Mouse (Mus musculus) kidney, embryonic 16.5 days (tissue): ENCODE measurements around the gene Ssbp3. TPM values are rescaled to one million over a fixed set of nuclear protein-coding genes. Genes with fewer than 3 reads are reported as not detected.

Experiments used
- ATAC-seq: fragments of 200-750 bp; cut with Nextera tagmentation; 2 replicates; pipeline ENCODE4 v1.8.0; 2017; ENCODE audit warnings: moderate TSS enrichment; ENCODE audit not compliant: low FRiP score, low TSS enrichment
- H3K27ac ChIP-seq: fragments of 300-500 bp; sonication (generic); 2 replicates; pipeline ENCODE4 v1.5.1; 2014; ENCODE audit warnings: low read length
- H3K27me3 ChIP-seq: fragments of 300-500 bp; sonication (generic); 2 replicates; pipeline ENCODE4 v1.6.1; 2014; ENCODE audit warnings: low read length, control low read depth, mixed read lengths; ENCODE audit not compliant: insufficient read depth
- H3K36me3 ChIP-seq: fragments of 300-500 bp; sonication (generic); 2 replicates; pipeline ENCODE4 v1.6.1; 2014; ENCODE audit warnings: low read length, control low read depth, mixed read lengths; ENCODE audit not compliant: insufficient read depth
- H3K4me1 ChIP-seq: fragments of 300-500 bp; sonication (generic); 2 replicates; pipeline ENCODE4 v1.6.1; 2014; ENCODE audit warnings: low read length, control low read depth, mixed read lengths; ENCODE audit not compliant: insufficient read depth
- H3K4me2 ChIP-seq: fragments of 300-500 bp; sonication (generic); replicated peaks from 2 replicates; pipeline ENCODE4 v1.6.1; 2014; ENCODE audit warnings: low read depth, low read length
- H3K4me3 ChIP-seq: fragments of 300-500 bp; sonication (generic); 2 replicates; pipeline ENCODE4 v1.5.1; 2014; ENCODE audit warnings: mild to moderate bottlenecking, low read length
- H3K9ac ChIP-seq: fragments of 300-500 bp; sonication (generic); replicated peaks from 2 replicates; pipeline ENCODE4 v1.6.1; 2014; ENCODE audit warnings: low read length
- H3K9me3 ChIP-seq: fragments of 300-500 bp; sonication (generic); 2 replicates; pipeline ENCODE4 v1.6.1; 2016; ENCODE audit warnings: low read length, control low read depth
- WGBS: fragments of 180-500 bp; shearing (Covaris S2); extraction: QIAGEN DNeasy Blood & Tissue Kit; methylation state at CpG from one replicate; pipeline ENCODE4 v1.1.7; 2014; 5-methylcytosine and 5-hydroxymethylcytosine counted together
- polyA plus RNA-seq: library from polyadenylated mRNA; unstranded; fragments of >200 nt; fragmentation: Nextera tagmentation; extraction: Ambion mirVana; gene quantifications from 2 replicates; pipeline ENCODE4 v1.2.1, GENCODE M21; 2015

Ssbp3 gene
- polyA plus RNA-seq, 1 experiment from 2014 or later: 79.4 TPM

DNA sequence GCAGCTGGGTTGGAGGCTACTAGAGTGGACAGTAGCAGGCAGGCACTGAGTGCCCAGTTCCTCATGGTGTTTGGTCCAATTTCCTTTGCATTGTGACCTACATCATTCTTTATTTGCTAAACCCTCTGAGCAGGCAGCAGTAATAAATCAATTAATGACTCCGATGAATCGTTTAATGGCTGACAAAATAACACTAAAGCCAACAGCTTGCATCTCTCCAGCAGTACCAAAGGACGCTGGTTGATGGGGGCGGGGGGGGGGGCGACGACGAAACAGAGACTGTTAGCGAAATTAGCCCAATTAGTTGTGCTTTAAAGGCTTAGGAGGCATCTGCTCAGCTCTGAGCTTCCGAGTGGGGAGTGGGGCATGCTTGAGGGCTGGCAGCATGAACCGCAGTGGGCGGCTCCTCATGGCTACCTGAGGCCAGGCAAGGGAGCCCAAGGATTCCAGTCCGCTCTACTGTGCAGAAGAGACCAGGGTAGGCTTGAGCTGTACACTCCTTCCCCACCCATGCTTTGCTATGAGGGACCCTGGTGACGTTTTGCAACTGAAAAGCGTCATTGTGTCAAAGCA lies 91.5 kb downstream of the Ssbp3 start:
- no peaks in the 10 kb centered on the region for H3K9me3 ChIP-seq
- H3K4me2 ChIP-seq: no peak overlapping the region
- H3K9ac ChIP-seq: no peak overlapping the region
- H3K4me3 ChIP-seq: no peak overlapping the region
- 31% methylated on average over 14 of the region's 14 CpGs for WGBS
- H3K4me1 ChIP-seq: peaks cover 25% of the 10 kb centered on the region
- no peak for ATAC-seq
- no peaks in the 10 kb centered on the region for H3K27me3 ChIP-seq
- H3K27ac ChIP-seq: no peak overlapping the region
- no peaks in the 10 kb centered on the region for H3K36me3 ChIP-seq

DNA sequence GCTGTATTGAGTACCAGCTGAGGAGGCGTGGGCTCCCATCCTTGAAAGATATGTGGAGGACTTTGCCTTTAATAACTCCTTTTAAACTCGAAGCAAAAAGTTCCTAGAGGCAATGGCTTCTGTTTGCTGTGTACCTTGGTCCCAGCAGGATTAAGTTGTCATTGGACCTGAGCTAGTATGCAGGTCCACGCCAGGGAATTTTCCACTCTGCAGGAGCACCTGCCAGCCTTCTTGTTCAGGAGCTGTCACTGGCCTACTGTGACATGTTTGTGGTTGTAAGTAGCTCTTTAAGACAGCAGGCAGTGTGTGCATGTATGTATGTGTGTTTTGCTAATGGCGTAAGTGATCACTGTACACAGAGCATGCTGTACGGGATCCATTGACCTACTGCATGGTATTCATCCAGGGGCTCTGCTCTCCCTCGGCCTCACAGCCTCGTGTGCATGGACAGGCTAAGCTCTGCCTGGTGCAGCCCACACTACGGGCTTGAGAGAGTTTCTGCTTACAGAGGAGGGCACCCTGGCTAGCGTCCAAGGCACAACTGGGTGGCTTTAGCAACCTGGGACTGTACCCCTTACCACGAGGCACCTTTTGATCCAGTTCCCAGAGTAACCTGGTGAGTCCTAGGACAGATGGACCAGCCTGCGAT lies 92.1 kb downstream of the Ssbp3 start:
- ATAC-seq: peak; percentile 31; the same call in 1 of the 2 replicates
- 67% methylated on average over 11 of the region's 11 CpGs for WGBS

DNA sequence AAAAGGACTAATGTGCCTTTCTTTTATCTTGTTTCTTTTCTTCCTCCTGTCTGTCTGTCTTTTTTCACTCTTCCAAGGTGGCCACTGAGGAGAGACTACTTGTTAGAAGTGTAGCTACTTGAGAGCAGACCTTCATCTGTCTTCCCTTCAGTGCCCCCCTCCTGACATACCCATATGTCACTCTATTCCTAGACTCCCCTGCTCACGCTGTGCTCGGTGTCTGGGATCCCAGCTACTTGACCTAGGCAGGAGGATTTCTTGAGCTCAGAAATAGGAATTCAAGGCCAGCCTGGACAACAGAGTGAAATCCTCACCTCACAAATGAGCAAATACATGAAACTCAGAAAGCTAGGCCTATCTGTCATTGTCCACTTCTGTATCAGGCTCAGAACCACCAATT lies 92.7 kb downstream of the Ssbp3 start:
- Histone ChIP-seq H3K27me3 (no peaks in the 10 kb centered on the region), H3K4me1 (peaks cover 23% of the 10 kb centered on the region), H3K9me3 (no peaks in the 10 kb centered on the region), H3K27ac (no peak overlapping the region), H3K36me3 (no peaks in the 10 kb centered on the region), H3K9ac (no peak overlapping the region), H3K4me3 (no peak overlapping the region), H3K4me2 (no peak overlapping the region)
- ATAC-seq: no peak
- 48% methylated on average over 2 of the region's 2 CpGs for WGBS

More for the DNA sequence above, 92.1 kb downstream of the Ssbp3 start:
- no peaks in the 10 kb centered on the region for H3K36me3 ChIP-seq
- peaks cover 23% of the 10 kb centered on the region for H3K4me1 ChIP-seq
- H3K9ac ChIP-seq: no peak overlapping the region
- H3K9me3 ChIP-seq: no peaks in the 10 kb centered on the region
- no peaks in the 10 kb centered on the region for H3K27me3 ChIP-seq
- H3K27ac ChIP-seq: no peak overlapping the region
- no peak overlapping the region for H3K4me2 ChIP-seq
- H3K4me3 ChIP-seq: no peak overlapping the region

DNA sequence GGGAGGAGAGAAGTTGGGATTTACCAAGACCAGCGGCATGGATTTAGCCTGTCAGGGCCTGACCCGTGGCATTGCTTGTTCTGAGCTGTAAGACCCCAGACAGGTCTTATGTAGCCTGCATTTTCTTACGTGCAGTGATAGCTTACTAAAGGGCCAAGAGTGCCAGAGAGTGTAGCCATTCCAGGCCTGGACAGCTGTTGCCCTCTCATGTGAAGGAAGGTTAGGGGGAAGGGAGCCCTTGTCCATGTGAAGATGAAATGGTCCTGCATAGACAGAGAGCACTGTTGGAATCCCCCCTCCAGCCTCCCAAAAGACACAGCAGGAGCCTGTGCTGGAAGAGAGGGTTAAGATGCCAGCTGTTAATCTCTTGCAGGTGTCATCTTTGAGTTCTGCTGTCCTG lies 93.3 kb downstream of the Ssbp3 start:
- 96% methylated on average over 3 of the region's 3 CpGs for WGBS
- no peaks in the 10 kb centered on the region for H3K27me3 ChIP-seq
- H3K4me3 ChIP-seq: no peak overlapping the region
- H3K9ac ChIP-seq: no peak overlapping the region
- no peaks in the 10 kb centered on the region for H3K36me3 ChIP-seq
- H3K9me3 ChIP-seq: no peaks in the 10 kb centered on the region
- no peak overlapping the region for H3K27ac ChIP-seq
- ATAC-seq: no peak
- H3K4me1 ChIP-seq: peaks cover 23% of the 10 kb centered on the region
- no peak overlapping the region for H3K4me2 ChIP-seq

DNA sequence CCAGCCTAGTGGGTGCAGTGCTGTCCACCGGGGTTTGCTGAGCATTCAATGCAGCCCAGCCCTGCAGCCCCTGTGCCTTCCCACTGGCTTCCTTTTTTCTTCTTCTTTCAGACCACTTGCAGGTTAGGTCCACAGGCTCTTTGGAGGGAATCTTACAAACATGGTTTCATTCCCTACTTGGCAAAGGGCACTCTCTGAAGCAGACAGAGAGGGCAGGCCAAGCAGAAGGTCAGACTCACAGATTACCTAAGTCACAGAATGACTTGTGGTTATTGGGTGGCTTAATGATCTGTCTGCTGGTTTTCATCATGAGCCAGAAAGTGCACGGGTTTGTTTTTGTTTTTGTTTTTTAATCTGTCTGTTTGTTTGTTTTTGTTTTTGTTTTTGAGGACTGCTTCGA lies 93.8 kb downstream of the Ssbp3 start:
- no peak overlapping the region for H3K4me2 ChIP-seq
- no peak overlapping the region for H3K9ac ChIP-seq
- H3K4me3 ChIP-seq: no peak overlapping the region
- ATAC-seq: no peak
- H3K9me3 ChIP-seq: no peaks in the 10 kb centered on the region
- 64% methylated on average over 3 of the region's 3 CpGs for WGBS
- no peaks in the 10 kb centered on the region for H3K36me3 ChIP-seq
- H3K27me3 ChIP-seq: no peaks in the 10 kb centered on the region
- H3K4me1 ChIP-seq: peaks cover 23% of the 10 kb centered on the region
- no peak overlapping the region for H3K27ac ChIP-seq

DNA sequence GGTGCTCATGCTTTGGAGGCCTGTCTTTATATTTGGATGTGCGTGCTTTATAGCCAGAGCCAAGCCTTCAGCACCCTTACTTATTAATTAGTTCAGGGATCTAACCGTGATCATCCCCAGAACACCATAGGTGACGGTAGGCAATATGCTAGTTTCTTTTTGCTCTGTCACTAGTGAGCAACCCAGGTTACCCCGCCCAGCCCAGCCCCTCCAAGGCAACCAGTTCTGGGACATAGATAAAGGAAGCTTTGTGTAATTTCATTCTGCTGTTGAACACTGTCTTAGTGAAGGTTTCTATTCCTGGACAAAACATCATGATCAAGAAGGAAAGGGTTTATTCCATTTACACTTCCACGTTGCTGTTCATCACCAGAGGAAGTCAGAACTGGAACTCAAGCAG lies 94.7 kb downstream of the Ssbp3 start:
- Histone ChIP-seq H3K9me3 (no peaks in the 10 kb centered on the region), H3K27ac (no peak overlapping the region), H3K9ac (no peak overlapping the region), H3K4me3 (no peak overlapping the region), H3K4me2 (no peak overlapping the region), H3K4me1 (peaks cover 22% of the 10 kb centered on the region), H3K36me3 (peaks cover 2% of the 10 kb centered on the region; the same call in 1 of the 2 replicates), H3K27me3 (no peaks in the 10 kb centered on the region)
- no peak for ATAC-seq
- 80% methylated on average over 5 of the region's 5 CpGs for WGBS

DNA sequence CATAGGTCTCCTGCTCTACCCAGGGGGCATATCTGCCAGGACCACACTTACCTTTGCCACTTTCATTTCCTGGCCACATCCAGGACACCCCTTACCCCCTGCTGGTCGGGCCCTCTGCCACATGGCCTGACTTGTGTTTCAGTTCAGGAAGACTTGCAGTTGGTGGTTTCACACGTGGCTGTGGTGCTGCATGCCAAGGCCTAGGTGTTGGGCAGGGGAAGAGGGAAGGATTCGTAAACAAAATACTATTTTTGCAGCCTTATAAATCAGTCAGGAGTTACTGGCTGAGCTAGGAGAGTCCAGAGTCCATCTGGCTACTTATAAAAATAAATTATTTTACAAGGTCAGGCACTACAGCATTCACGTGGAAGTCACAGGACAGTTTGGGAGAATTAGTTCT lies 95.7 kb downstream of the Ssbp3 start:
- no peak for ATAC-seq
- Histone ChIP-seq H3K4me2 (no peak overlapping the region), H3K9me3 (no peaks in the 10 kb centered on the region), H3K9ac (no peak overlapping the region), H3K36me3 (peaks cover 6% of the 10 kb centered on the region; the same call in 1 of the 2 replicates), H3K27ac (no peak overlapping the region), H3K27me3 (no peaks in the 10 kb centered on the region), H3K4me3 (no peak overlapping the region), H3K4me1 (peaks cover 15% of the 10 kb centered on the region)
- WGBS: 34% methylated on average over 4 of the region's 4 CpGs

DNA sequence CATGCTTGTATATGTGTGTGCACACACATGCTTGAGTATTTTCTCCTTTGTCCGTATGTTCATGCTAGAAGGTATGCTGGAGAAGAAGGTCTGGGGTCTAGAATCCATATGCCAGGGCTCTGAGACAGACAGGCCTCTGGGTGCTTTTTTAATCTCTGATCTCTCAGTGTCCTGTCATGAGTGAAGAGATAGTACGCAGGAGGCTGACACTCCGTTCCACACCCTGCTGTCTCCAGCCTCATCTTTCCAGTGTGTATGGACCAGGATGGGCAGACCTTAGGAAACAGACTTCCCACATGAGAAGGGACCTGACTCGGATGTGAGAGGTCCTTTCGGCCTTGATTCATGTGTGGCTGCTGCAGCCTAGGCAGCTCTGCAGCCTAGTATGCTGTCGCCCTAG lies 96.3 kb downstream of the Ssbp3 start:
- peaks cover 6% of the 10 kb centered on the region; the same call in 1 of the 2 replicates for H3K36me3 ChIP-seq
- no peak for ATAC-seq
- no peaks in the 10 kb centered on the region for H3K9me3 ChIP-seq
- H3K27ac ChIP-seq: no peak overlapping the region
- H3K9ac ChIP-seq: no peak overlapping the region
- no peak overlapping the region for H3K4me3 ChIP-seq
- H3K27me3 ChIP-seq: no peaks in the 10 kb centered on the region
- WGBS: 92% methylated on average over 6 of the region's 6 CpGs
- no peak overlapping the region for H3K4me2 ChIP-seq
- H3K4me1 ChIP-seq: peaks cover 9% of the 10 kb centered on the region

DNA sequence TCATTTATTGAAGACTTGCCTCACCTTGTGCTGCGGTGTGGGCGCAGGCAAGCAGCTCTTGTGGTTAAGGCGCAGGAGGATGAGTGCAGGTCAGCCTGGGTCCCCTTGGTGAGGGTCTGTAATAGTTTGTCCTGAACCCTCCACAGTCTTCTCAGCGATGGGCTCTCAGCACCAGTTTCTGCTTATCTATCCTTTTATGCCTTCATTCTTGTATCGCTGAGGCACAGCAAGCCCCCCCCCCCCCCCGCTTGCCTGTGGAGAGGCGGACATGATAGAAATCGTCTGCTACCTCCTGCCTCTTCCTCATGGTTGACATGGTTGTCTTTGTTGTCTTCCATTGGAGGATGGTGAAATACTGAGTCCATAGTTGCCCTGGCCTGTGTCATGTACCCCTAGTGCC lies 96.9 kb downstream of the Ssbp3 start:
- Histone ChIP-seq H3K9me3 (no peaks in the 10 kb centered on the region), H3K36me3 (peaks cover 6% of the 10 kb centered on the region; the same call in 1 of the 2 replicates), H3K4me2 (no peak overlapping the region), H3K9ac (no peak overlapping the region), H3K27ac (no peak overlapping the region), H3K4me3 (no peak overlapping the region), H3K27me3 (no peaks in the 10 kb centered on the region), H3K4me1 (peaks cover 4% of the 10 kb centered on the region)
- WGBS: 95% methylated on average over 8 of the region's 8 CpGs
- no peak for ATAC-seq

DNA sequence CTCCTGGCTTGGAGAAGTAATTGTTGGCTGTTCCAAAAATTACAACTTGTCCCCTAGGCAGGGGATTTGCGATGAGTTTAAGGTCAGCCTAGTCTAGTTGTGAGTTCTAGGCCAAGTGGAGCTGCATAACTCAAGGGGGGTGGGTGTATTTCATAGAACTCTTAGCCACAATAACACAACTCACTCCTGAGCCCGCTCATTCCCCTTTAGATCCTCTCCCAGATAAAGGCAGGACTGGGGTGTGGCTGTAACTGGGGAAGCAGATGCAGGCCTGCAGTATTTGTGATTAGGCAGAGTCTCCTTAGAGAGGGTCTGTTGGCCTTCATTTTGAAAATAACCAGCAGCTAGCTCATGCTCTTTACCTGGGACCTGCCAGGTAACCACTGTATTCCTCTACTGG lies 97.7 kb downstream of the Ssbp3 start:
- 86% methylated on average over 2 of the region's 2 CpGs for WGBS
- H3K27me3 ChIP-seq: no peaks in the 10 kb centered on the region
- no peaks in the 10 kb centered on the region for H3K9me3 ChIP-seq
- ATAC-seq: no peak
- H3K4me3 ChIP-seq: no peak overlapping the region
- no peak overlapping the region for H3K9ac ChIP-seq
- H3K4me2 ChIP-seq: no peak overlapping the region
- no peaks in the 10 kb centered on the region for H3K4me1 ChIP-seq
- H3K36me3 ChIP-seq: peaks cover 6% of the 10 kb centered on the region; the same call in 1 of the 2 replicates
- no peak overlapping the region for H3K27ac ChIP-seq
